Mouse (Mus musculus) left cerebral cortex, adult 9 months (tissue): ENCODE results near the gene Ahdc1.

Source experiments
- DNase-seq, 2 experiments: peaks; one replicate each; pipeline ENCODE4 v3.0.0; 2022; ENCODE audit warnings: low spot score in 2 of 2

Gene Ahdc1

DNA sequence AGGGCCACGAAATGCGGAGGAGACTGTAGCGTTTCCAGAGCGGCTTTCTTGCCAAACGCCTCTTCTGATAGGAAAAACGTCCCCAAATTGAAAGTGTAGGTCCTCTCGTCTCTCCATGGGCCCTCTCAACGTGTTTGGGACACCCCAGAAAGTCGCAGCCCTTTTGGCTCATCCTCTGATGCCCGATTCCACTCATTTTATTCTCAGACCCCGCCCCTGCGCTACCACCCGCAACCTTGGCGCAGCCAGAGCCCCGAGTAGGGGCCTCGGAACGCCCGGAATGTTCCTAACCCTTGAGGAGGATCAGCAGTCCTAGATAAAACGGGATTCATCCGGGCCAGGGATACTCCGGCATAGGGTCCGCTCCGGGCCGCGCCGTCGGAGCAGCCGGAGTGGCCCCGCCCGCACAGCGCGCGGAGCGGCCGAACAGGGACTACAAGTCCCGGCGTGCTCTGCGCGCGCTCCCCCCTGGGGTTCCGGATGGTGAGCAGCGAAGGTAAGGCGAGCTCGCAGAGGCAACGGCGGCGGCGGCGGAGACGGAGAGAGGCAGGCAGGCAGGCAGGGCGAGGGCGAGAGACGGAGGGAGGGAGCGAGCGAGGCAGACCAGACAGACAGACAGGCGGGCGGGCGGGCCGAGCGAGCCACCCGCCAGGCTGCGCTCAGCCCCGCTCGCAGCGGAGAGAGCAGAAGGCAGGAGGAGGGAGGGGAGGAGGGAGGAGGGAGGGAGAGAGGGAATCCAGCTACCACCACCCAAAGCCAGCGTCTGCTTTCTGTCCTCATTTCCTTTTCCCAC is at the start of gene Ahdc1:
Ahdc1 (plus strand) TSS at position 233 of the 793 bp plus-strand sequence.
- peak; percentile 80 to 94 for DNase-seq

DNA sequence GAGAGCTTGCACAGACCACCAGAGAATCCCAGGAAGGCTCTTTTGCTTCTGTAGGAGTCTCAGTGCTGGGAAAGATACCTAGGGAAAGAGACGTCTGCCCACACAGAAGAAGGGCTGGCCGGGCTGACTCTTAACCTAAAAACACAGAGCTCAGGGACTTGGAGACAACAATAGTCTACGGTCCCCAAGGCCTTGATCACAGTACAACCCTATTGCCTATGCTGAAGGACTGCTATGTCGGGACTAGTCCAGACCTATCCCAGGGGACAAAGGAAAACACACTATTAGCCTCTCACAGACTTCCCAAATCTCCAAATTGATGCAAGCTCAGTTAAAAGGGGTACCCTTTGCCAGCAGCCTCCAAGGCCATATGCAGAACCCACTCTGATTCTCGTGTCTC is 49.2 kb upstream of the Ahdc1 start:
- DNase-seq = no peak

DNA sequence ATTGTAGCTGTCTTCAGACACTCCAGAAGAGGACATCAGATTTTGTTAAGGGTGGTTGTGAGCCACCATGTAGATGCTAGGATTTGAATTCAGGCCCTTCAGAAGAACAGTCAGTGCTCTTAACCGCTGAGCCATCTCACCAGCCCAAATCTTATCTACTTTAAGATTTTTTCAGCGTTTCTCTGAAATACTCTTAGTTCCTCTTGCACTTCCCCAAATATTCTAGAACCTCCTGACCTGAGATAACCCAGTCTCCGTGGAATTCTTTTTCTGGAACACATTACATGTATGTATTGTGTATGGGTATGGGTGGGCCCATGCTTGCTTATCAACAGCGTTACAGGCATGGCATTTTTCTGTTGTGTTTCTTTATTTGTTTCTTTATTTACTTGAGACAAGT is 48.4 kb upstream of the Ahdc1 start:
- no peak for DNase-seq

DNA sequence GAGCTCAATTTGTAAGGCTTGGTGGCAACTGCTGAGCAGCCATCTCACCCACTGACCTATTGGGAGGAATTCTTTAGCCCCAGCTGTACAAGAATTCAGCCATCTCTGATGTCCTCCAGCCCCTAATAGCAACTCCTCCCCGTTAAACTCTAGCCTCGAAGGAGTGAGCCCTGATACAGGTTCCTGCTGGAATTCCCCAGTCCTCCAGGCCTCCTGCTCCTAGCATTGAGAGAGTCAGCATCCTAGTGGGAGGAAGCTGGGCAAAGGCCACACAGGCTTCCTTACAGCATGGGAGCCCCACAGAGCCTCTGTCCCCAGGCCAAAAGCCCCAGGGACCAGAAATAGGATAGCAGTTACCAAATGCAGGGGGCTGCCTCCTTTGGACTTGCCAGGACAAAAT is 47.6 kb upstream of the Ahdc1 start:
- DNase-seq = no peak

DNA sequence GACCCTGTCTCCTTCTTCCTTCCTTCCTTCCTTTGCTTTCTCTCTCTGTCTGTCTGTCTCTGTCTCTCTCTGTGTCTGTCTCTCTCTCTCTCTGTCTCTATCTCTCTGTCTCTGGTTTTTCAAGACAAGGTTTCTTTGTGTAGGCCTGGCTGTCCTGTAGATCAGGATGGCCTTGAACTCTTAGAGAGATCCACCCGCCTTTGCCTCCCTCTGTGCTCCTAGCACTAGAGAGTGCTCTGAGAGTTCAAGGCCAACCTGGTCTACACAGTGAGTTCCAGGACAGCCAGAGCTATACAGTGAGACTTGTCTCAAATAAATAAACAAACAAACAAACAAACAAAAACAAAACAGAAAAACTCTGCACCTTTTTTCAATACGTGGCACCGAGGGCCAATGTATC is 47.0 kb upstream of the Ahdc1 start:
- no peak for DNase-seq

DNA sequence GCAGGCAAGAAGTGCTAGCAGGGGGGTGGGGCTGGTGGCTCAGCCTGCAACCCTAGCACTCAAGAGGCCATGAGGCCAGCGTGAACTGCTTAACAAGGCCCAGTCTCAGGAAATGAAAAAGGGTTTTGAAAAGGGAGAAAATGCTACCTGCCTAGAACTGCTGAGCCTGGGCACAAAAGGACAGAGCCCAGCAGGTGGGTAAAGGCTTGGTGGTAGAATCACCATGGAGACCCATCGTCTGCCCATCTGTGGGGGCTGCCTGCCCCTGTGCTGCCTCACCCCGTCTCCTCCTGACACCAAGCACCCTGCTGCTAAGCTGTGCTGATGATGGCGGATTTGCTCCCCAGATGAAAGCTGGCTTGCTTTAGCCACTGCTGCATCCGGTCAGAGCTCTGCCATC is 46.6 kb upstream of the Ahdc1 start:
- DNase-seq = no peak

DNA sequence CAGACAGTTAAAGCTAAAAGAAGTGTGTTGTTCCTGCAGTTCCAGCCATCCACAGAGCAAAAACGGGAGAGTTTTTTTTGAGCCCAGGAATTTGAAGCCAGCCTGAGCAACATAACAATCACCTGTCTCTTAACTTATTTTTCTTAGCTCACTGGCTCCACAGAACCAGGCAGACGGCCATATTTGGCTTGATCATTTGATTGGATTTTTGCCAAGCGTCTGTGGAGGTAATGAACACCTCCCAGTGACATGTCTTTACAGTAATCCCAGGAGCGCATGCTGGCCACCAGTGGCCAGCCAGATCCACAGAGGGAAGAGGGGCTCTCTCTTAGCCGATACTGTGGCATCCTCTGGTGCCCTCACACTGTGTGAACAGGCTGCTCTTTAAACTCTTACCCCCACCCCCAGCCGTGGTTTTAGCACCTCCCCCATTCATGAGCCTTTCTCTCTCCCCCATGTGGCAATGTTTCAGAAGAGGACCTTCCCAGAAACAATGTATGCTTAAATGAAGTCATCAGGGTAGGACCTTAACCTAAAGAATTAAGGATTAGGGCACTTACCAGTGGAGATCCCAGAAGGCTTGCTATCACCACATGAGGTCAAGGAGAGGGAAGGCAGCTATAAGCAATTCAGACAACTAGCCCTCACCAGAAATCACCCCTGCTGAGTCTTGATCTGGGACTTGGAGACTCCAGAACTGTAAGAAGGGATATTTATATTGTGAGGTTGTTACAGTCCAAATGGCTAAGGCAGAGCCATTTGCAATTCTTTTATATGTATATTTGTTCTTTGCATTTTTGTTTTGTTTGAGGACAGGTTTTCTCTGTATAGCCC is 42.7 kb upstream of the Ahdc1 start:
- DNase-seq = no peak

DNA sequence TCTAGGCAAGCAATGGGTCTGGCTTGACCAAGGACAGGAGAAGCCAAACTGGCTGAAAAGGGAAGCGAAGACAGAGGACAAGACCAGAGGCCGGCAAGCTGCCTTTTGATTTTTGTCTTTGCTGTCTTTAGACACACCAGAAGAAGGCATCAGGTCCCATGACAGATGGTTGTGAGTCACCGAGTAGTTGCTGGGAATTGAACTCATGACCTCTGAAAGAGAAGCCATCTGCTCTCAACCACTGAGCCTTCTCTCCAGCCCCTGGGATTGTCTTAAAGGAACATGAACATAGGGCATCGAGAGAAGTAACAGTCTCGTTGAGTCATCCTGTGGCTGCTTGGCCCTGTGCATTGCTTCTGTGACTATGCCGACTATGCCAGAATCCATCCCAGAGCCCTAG is 39.5 kb upstream of the Ahdc1 start:
- no peak for DNase-seq

DNA sequence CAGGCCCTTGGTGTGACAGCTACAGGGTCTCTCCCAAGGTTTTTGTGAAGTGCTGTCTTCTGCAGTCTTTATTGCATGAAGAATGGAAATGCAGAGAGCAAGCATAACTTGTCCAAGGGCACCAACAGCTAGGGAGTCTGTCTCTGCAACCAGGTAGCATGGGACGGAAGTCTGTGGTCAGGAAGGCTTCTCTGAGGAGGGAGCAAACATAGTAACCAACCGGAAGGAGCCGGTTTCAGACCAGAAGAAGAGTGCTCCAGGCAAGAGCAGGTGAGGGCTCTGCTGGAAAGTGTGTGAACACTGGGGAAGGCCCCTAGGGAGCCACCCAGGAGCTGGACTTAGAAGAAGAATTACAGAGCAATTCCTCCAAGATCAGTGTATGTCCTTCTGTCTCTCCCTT is 39.0 kb upstream of the Ahdc1 start:
- DNase-seq = no peak

DNA sequence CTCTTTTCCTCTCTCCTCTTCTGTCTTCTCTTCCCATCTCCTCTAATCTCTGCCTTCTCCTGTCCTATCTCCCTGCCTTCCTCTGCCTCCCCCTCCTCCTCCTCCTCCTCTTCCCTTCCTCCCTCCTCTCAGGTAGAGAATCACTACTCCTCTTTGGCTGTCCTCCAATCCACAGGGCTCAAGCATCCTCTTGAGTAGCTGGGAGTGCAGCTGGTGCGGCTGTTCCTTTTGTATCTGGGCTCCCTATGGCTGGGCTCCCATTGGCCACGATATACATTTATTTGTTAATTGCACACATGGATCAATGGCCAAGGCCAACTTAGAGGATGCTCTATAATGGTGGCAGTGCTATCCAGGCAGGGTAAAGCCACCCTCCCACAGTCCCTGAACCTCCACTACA is 38.5 kb upstream of the Ahdc1 start:
- no peak for DNase-seq

DNA sequence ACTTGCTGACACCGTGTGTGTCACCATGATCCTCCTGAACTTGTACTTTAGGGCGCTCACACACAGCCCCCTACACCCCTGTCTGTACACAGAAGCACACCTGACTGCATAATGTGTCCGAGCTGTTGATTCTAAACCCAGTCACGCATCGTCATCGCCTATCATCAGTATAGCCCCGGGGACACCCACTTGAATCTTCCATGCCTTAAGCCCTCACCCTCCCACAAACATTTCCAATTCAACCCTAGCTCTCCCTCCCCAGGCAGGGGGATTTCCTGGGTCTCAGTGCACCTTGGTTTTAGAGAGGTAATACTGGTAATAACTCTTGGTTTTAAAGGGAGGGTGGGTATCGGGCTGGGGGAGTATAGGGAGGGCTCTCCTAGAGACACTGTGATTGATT is 37.9 kb upstream of the Ahdc1 start:
- no peak for DNase-seq

DNA sequence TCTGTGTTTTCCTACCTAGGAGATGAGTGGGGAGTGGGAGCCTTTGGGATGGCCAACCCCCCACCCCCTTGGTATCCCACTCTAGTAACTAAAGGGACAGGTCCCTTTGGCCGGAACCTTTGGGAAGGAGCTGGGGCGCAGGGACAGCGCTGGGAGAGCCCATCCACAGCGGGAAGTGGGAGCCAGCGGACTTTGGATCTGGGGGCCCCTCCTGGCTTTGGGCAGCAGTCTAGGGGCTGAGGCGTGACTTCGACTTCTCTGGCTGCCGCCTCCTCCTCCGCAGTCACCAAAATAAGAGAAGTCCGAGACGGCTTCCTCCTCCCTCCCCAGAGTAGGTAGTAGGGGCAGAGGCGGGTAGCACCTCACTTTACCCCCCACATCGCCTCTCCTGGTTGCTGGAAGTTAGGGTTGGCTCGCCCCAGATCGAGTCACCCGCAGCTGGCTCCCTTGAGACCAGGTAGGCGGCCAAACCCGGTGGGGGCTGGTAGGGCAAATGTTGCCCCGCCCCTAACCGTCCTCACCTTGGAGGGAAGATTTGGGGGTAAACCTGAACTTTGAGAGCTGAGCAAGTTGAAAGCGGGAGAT is 37.2 kb upstream of the Ahdc1 start, which contains the start of gene Fgr:
Fgr (plus strand) TSS at position 282 of the 585 bp plus-strand sequence.
- no peak for DNase-seq

DNA sequence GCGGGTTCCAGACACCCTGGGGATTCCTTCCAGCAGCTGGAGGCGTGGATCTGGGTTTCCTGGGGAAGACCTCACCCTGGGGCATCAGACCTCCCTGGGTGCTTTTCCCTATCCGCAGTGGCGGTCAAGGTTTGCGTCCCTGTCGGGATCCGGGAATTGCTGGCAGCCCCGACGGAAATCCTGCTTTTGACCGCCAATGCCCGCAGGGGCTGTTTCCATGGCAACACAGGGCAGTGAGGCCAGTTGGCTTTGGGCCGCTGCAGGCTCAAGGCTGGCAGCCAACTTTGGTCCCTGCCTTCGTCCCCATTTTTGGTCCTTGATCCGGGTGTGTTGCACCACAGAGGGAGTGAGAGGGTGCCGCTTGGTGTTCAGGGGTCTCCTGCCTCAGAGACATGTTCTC is 36.2 kb upstream of the Ahdc1 start:
- DNase-seq = peak in 1 of 2 experiments; percentile 44

DNA sequence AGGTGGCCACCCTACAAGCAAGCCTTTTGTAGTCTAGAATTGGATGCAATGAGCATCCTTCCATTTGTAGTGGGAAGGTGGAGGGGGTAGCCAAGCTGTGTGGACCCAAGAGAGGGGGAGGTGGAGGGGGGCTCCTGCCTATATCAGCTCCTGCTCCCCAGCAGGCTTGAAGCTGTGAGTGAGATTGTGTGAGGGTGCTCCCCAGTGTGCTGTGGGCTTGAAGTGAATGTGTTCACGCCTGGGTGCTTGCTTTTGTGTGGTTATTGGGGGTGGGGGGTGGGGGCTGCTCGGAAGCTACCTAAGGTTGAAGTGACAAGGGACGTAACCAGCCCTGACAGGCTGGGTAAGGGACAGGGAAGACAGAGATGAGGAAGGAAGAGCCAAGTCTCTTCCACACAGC is 35.3 kb upstream of the Ahdc1 start:
- DNase-seq = no peak

DNA sequence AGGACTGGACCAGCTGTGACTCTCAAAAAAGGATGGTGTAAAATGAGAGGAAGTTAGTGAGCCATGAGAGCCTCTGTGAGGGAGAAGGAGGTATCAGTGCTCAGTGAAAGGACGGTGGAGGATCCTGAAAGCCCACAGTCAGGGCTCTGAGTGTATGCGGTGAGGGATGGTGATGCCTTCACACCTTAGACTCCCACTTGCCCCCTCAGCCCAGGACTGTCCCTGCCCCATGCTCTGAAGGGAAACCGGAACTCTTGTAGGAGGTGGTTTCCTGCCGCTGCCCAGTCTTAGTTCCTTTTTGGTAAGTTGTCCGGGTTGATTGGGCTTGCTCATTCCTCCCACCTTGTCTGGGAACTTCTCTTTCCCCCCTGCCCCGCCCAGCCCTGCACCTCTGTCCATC is 34.3 kb upstream of the Ahdc1 start:
- no peak for DNase-seq

DNA sequence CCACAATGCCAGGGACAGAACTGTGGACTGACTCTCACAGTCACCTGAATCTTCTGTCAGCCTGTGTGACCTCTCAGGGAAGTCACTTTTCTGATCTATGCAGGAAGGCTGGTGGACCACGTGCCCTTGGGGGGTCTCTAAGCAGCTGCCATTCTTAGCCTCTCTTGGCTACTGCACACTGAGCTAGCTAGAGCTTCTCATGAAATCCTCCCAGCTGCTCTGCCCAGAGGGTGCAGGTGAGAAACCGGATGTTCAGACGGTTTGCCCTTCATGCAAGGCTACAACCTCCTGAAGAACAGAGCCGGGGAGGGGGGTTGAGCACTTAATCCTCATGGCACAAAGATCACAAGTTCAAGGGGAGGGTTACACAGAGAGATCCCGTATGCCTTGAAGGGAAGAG is 33.5 kb upstream of the Ahdc1 start:
- no peak for DNase-seq

DNA sequence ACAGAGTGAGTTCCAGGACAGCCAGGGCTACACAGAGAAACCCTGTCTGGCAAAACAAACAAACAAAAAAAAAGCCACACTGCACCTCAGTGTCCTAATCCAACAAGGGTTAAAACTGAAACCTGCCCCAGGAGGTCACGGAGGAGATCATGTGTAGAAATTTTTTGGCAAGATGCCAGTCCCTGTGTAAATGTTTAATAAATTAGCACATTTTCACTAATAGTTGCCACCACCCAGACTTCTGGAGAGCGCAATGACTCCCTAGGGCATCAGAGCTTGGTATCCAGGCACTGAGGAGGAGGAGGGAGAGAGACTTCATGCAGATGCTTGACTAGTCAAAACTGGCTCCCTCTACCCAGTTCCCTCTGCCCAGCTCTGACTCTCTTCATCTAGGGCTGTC is 31.9 kb upstream of the Ahdc1 start:
- no peak for DNase-seq

DNA sequence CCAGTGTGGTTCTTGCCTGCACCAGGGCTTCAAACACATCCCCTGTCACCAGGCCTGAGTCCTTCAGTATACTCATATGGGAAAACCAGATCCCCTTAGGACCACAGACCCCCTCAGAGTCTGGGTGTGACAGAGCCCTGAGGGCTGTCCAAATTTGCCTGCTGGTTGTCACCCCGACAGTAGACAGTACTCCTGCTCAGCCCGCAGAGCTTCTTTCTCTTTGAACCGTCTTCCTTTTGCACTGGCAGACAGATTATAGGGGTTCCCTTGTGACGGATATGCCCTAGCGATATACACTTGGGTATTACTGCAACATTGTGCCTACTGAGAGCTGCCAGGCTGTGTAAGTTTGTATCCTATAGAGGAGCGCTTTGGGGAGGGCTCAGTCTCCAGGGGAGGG is 29.4 kb upstream of the Ahdc1 start:
- DNase-seq = no peak

DNA sequence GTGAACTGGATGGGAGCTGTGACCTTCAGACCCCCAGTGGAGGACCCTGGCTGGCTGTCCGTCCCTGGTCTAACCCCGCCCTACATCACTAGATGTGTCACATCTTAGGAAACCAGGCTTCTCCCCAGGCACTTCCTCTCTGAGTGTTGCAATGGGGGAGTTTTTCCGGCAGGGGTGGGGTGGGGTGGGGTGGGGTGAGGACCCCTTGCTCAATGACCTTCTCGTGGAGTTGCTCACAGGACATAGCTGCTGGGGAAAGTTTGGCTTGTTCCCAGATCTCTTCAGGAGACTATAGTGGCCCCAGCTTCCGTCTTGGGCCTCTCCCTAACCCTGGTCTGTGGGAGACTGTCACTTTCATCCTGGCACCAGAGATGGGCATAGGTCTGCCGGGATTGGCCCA is 28.1 kb upstream of the Ahdc1 start:
- no peak for DNase-seq

DNA sequence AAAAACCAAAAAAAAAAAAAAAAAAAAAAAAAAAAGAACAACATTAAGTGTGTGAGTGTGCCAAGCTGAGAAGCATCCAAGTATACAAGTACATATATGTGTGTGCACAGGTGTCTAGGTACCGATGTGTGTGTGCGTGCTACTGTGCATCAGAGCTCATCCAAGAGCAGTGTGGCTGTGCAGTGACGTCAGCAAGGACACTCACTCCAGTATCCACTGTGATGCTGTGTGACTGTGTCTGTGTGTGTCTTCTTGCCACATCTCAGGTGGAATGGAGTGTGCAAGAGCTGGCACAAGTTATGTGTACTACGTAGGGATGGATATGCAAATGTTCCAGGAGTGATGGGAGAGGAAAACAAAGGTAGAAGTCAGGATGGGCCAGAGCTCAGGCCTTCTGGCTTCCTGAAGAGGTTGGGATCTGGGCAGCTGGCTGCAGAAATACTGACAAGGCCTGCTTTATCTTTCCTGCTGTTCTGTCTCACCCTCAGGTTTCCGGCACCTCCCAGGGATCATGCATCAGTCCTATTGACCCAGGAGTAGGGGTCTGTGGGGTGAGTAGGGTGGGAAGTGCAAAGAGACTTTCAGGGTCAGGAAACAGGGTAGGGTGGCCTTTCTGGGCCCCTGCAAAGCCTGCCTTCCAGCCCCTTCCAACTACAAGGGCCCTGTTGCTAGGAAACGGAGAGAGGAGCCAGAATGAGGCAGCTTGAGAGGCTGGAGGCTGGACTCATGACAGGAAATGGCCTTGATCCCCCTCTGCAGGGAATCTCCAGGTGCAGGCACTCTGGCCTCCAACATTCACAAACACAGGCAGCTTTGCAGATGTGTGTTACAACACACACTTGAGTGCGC is 27.2 kb upstream of the Ahdc1 start:
- DNase-seq = no peak

DNA sequence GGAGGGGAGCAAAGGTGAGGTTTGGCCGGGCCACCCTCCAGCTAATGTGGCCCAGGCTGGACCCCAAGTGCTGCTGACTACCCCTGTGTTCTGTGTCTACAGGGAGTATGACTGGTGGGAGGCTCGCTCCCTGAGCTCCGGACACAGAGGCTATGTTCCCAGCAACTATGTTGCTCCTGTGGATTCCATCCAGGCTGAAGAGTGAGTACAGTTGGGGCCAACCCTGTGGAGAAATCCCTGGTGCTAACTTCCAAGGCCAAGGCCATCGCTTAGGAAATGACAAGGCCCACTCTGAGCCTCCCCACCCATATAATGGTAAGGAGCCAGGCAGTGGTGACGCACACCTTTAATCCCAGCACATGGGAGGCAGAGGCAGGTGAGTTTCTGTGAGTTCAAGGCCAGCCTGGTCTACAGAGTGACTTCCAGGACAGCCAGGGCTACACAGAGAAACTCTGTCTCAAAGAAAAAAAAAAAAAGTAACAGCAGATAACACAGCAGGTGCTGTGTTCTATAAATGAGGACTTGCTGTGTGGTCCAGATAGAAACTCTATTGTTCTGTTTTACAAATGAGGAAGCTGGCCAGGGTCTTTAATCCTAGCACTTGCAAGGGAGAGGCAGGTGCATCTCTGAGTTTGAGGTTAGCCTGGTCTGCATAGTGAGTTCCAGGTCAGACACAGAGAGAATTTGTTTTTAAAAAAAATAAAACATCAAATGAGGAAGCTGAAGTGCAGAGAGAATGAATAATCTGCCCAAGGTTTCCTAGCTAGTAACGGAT is 22.3 kb upstream of the Ahdc1 start:
- no peak for DNase-seq
